Mouse (Mus musculus) forebrain, embryonic 16.5 days (tissue): ENCODE measurements around the gene Edil3. TPM values are rescaled to one million over a fixed set of nuclear protein-coding genes. Genes with fewer than 3 reads are reported as not detected.

ENCODE experiments used
- ATAC-seq: fragments of 200-750 bp; cut with Nextera tagmentation; 2 replicates; pipeline ENCODE4 v1.8.0; 2017; ENCODE audit warnings: mild to moderate bottlenecking, moderate library complexity
- H3K27ac ChIP-seq: fragments of 300-500 bp; sonication (generic); 2 replicates; pipeline ENCODE4 v1.5.1; 2014; ENCODE audit warnings: low read length, control low read depth
- H3K27me3 ChIP-seq: fragments of 300-500 bp; sonication (generic); replicated peaks from 2 replicates; pipeline ENCODE4 v1.6.1; 2014; ENCODE audit warnings: low read length; ENCODE audit not compliant: control insufficient read depth, insufficient read depth
- H3K36me3 ChIP-seq: fragments of 300-500 bp; sonication (generic); 2 replicates; pipeline ENCODE4 v1.6.1; 2014; ENCODE audit not compliant: control insufficient read depth, insufficient read depth
- H3K4me1 ChIP-seq: fragments of 300-500 bp; sonication (generic); replicated peaks from 2 replicates; pipeline ENCODE4 v1.6.1; 2014; ENCODE audit warnings: low read length; ENCODE audit not compliant: control insufficient read depth, insufficient read depth
- H3K4me2 ChIP-seq: fragments of 300-500 bp; sonication (generic); 2 replicates; pipeline ENCODE4 v1.6.1; 2014; ENCODE audit warnings: mild to moderate bottlenecking, low read length, control low read depth
- H3K4me3 ChIP-seq: fragments of 300-500 bp; sonication (generic); replicated peaks from 2 replicates; pipeline ENCODE4 v1.5.1; 2014; ENCODE audit warnings: mild to moderate bottlenecking, low read length, control low read depth
- H3K9ac ChIP-seq: fragments of 300-500 bp; sonication (generic); replicated peaks from 2 replicates; pipeline ENCODE4 v1.6.1; 2014; ENCODE audit warnings: low read depth, low read length, control low read depth
- H3K9me3 ChIP-seq: fragments of 300-500 bp; sonication (generic); 2 replicates; pipeline ENCODE4 v1.6.1; 2016; ENCODE audit warnings: low read length; ENCODE audit not compliant: control insufficient read depth
- WGBS: fragments of 180-500 bp; shearing (Covaris S2); extraction: QIAGEN DNeasy Blood & Tissue Kit; methylation state at CpG from one replicate; pipeline ENCODE4 v1.1.7; 2014; 5-methylcytosine and 5-hydroxymethylcytosine counted together
- polyA plus RNA-seq: library from polyadenylated mRNA; unstranded; fragments of >200 nt; fragmentation: Nextera tagmentation; extraction: Ambion mirVana; gene quantifications from 2 replicates; pipeline ENCODE4 v1.2.1, GENCODE M21; 2015

Gene Edil3
- polyA plus RNA-seq, 1 experiment from 2014 or later: 59.3 TPM

GRCm38 (mm10) chr13:89358407-89358806 lies 537.1 kb downstream of the Edil3 start:
- Histone ChIP-seq H3K9me3 (no peaks in the 10 kb centered on the region), H3K27me3 (no peaks in the 10 kb centered on the region), H3K4me1 (peaks cover 2% of the 10 kb centered on the region; the same call in 1 of the 2 replicates), H3K4me2 (no peak overlapping the region), H3K9ac (no peak overlapping the region), H3K4me3 (no peak overlapping the region), H3K27ac (no peak overlapping the region), H3K36me3 (no peaks in the 10 kb centered on the region)
- ATAC-seq: no peak

- H3K36me3 ChIP-seq: no peaks in the 10 kb centered on the region
- no peak for ATAC-seq
- H3K4me3 ChIP-seq: no peak overlapping the region
- H3K9me3 ChIP-seq: no peaks in the 10 kb centered on the region
- no peak overlapping the region for H3K27ac ChIP-seq
- no peak overlapping the region for H3K4me2 ChIP-seq
- no peak overlapping the region for H3K9ac ChIP-seq
- H3K27me3 ChIP-seq: no peaks in the 10 kb centered on the region
- H3K4me1 ChIP-seq: peaks cover 2% of the 10 kb centered on the region; the same call in 1 of the 2 replicates
- WGBS: 15% methylated on average over 4 of the region's 4 CpGs
Measured at GRCm38 (mm10) chr13:89362274-89362673, 541.0 kb downstream of the Edil3 start.

- no peak overlapping the region for H3K27ac ChIP-seq
- H3K27me3 ChIP-seq: no peaks in the 10 kb centered on the region
- no peak overlapping the region for H3K4me2 ChIP-seq
- no peak for ATAC-seq
- H3K4me1 ChIP-seq: no peaks in the 10 kb centered on the region
- no peaks in the 10 kb centered on the region for H3K9me3 ChIP-seq
- H3K36me3 ChIP-seq: no peaks in the 10 kb centered on the region
- H3K4me3 ChIP-seq: no peak overlapping the region
- no peak overlapping the region for H3K9ac ChIP-seq
Measured at GRCm38 (mm10) chr13:89371253-89371652, 550.0 kb downstream of the Edil3 start.

GRCm38 (mm10) chr13:89371656-89372240 lies 550.5 kb downstream of the Edil3 start:
- Histone ChIP-seq H3K9ac (no peak overlapping the region), H3K27me3 (no peaks in the 10 kb centered on the region), H3K27ac (no peak overlapping the region), H3K9me3 (no peaks in the 10 kb centered on the region), H3K4me1 (peaks cover 4% of the 10 kb centered on the region; the same call in 1 of the 2 replicates), H3K36me3 (no peaks in the 10 kb centered on the region), H3K4me3 (no peak overlapping the region), H3K4me2 (no peak overlapping the region)
- 60% methylated on average over 5 of the region's 5 CpGs for WGBS
- no peak for ATAC-seq
